Mouse (Mus musculus) myocyte (in vitro differentiated cells): ENCODE results near the gene Bdkrb2.

Source experiments
- CEBPB ChIP-seq: IDR thresholded peaks from 2 replicates; pipeline ENCODE4 v1.6.1; 2011; ENCODE audit warnings: mild to moderate bottlenecking, moderate library complexity; ENCODE audit not compliant: poor library complexity, insufficient read depth, severe bottlenecking
- E2F4 ChIP-seq: IDR thresholded peaks from one replicate; pipeline ENCODE4 v1.6.1; 2011; ENCODE audit warnings: mild to moderate bottlenecking, control low read depth, moderate library complexity; ENCODE audit not compliant: insufficient read depth
- MAX ChIP-seq: IDR thresholded peaks from one replicate; pipeline ENCODE4 v1.6.1; 2011; ENCODE audit warnings: low read depth, mild to moderate bottlenecking, control low read depth
- MYOD1 ChIP-seq, 3 experiments: IDR thresholded peaks; one replicate each; pipeline ENCODE4 v1.6.1; 2011; ENCODE audit warnings: control low read depth in 2 of 3, low read depth in 2 of 3, mild to moderate bottlenecking in 2 of 3, moderate library complexity in 1 of 3; ENCODE audit not compliant: insufficient read length in 2 of 3, control insufficient read depth in 1 of 3
- MYOG ChIP-seq, 3 experiments: IDR thresholded peaks; one replicate each; pipeline ENCODE4 v1.6.1; 2011; ENCODE audit warnings: control low read depth in 2 of 3, low read depth in 2 of 3, mild to moderate bottlenecking in 2 of 3; ENCODE audit not compliant: insufficient read length in 2 of 3, control insufficient read depth in 1 of 3, insufficient read depth in 1 of 3
- POLR2A ChIP-seq: IDR thresholded peaks from one replicate; pipeline ENCODE4 v1.6.1; 2011; ENCODE audit warnings: low read depth, mild to moderate bottlenecking, control low read depth, moderate library complexity; ENCODE audit not compliant: insufficient read length
- POLR2AphosphoS2 ChIP-seq: IDR thresholded peaks from one replicate; pipeline ENCODE4 v1.6.1; 2011; ENCODE audit warnings: low read depth, control low read depth; ENCODE audit not compliant: insufficient read length
- REST ChIP-seq: IDR thresholded peaks from one replicate; pipeline ENCODE4 v1.6.1; 2011; ENCODE audit warnings: mild to moderate bottlenecking, control low read depth, moderate library complexity; ENCODE audit not compliant: insufficient read depth, insufficient read length
- SRF ChIP-seq: IDR thresholded peaks from one replicate; pipeline ENCODE4 v1.6.1; 2011; ENCODE audit warnings: low read depth; ENCODE audit not compliant: control insufficient read depth, insufficient read length
- TCF12 ChIP-seq: IDR thresholded peaks from one replicate; pipeline ENCODE4 v1.6.1; 2011; ENCODE audit warnings: mild to moderate bottlenecking, control low read depth; ENCODE audit not compliant: poor library complexity, insufficient read depth, severe bottlenecking
- TCF3 ChIP-seq: IDR thresholded peaks from one replicate; pipeline ENCODE4 v1.6.1; 2011; ENCODE audit warnings: low read depth, control low read depth; ENCODE audit not compliant: insufficient read length
- USF1 ChIP-seq: IDR thresholded peaks from one replicate; pipeline ENCODE4 v1.6.1; 2011; ENCODE audit warnings: low read depth, mild to moderate bottlenecking, control low read depth, moderate library complexity

- TF ChIP-seq POLR2A (no peak), MYOD1 (IDR thresholded peaks at IDR 0.05; ENCODE audit: control insufficient read depth in 1 of 3, insufficient read length in 2 of 3, low read depth in 2 of 3) (no peak), USF1 (no peak), TCF12 (no peak), TCF3 (no peak), E2F4 (no peak), SRF (no peak), CEBPB (no peak), MAX (no peak), POLR2AphosphoS2 (no peak), REST (no peak), MYOG (IDR thresholded peaks at IDR 0.05; ENCODE audit: control insufficient read depth in 1 of 3, insufficient read depth in 1 of 3, insufficient read length in 2 of 3, low read depth in 2 of 3) (no peak)
Observed at GRCm38 (mm10) chr12:105587526-105587925, 24.5 kb downstream of the Bdkrb2 start.
